Mouse (Mus musculus): ENCODE data around the gene Paqr6. TPM values are rescaled to one million over a fixed set of nuclear protein-coding genes. Genes with fewer than 3 reads are reported as not detected.

The Paqr6 gene
- polyA plus RNA-seq, 1 experiment from 2014 or later, result 2.9 TPM

- H3K27me3 ChIP-seq (replicated peaks; ENCODE audit: control insufficient read depth, insufficient read depth, low read length), result no peaks in the 10 kb centered on the region
- WGBS, result 94% methylated on average over 10 of the region's 10 CpGs
Measured at GRCm38 (mm10) chr3:88403522-88404230, 39.3 kb downstream of the Paqr6 start.

GRCm38 (mm10) chr3:88407090-88407489 is 42.7 kb downstream of the Paqr6 start:
- ATAC-seq, result peak; percentile 51; the same call in 1 of the 2 replicates
- Histone ChIP-seq H3K9ac (ENCODE audit: low read depth, low read length) (no peak overlapping the region), H3K9me3 (ENCODE audit: control insufficient read depth, low read length) (no peaks in the 10 kb centered on the region), H3K4me1 (ENCODE audit: control insufficient read depth, insufficient read depth, low read depth, low read length) (peaks cover 11% of the 10 kb centered on the region), H3K4me3 (ENCODE audit: low read length) (no peak overlapping the region), H3K27me3 (replicated peaks; ENCODE audit: control insufficient read depth, insufficient read depth, low read length) (no peaks in the 10 kb centered on the region), H3K4me2 (ENCODE audit: low read length) (no peak overlapping the region), H3K27ac (ENCODE audit: low read depth, low read length) (no peak overlapping the region), H3K36me3 (ENCODE audit: control insufficient read depth, insufficient read depth, low read length) (peaks cover 1% of the 10 kb centered on the region; the same call in 1 of the 2 replicates)
- WGBS, result 0% methylated on average over 2 of the region's 2 CpGs

More at GRCm38 (mm10) chr3:88403522-88404230, 39.3 kb downstream of the Paqr6 start:
- Histone ChIP-seq H3K36me3 (ENCODE audit: control insufficient read depth, insufficient read depth, low read length) (no peaks in the 10 kb centered on the region), H3K4me3 (ENCODE audit: low read length) (no peak overlapping the region), H3K9me3 (ENCODE audit: control insufficient read depth, low read length) (no peaks in the 10 kb centered on the region), H3K9ac (ENCODE audit: low read depth, low read length) (no peak overlapping the region), H3K4me2 (ENCODE audit: low read length) (no peak overlapping the region), H3K27ac (ENCODE audit: low read depth, low read length) (no peak overlapping the region), H3K4me1 (ENCODE audit: control insufficient read depth, insufficient read depth, low read depth, low read length) (no peaks in the 10 kb centered on the region)
- ATAC-seq, result no peak

- Histone ChIP-seq H3K9ac (ENCODE audit: low read depth, low read length) (no peak overlapping the region), H3K27me3 (replicated peaks; ENCODE audit: control insufficient read depth, insufficient read depth, low read length) (no peaks in the 10 kb centered on the region), H3K4me3 (ENCODE audit: low read length) (no peak overlapping the region), H3K36me3 (ENCODE audit: control insufficient read depth, insufficient read depth, low read length) (peaks cover 4% of the 10 kb centered on the region; the same call in 1 of the 2 replicates), H3K9me3 (ENCODE audit: control insufficient read depth, low read length) (no peaks in the 10 kb centered on the region), H3K4me1 (ENCODE audit: control insufficient read depth, insufficient read depth, low read depth, low read length) (peaks cover 11% of the 10 kb centered on the region), H3K4me2 (ENCODE audit: low read length) (no peak overlapping the region), H3K27ac (ENCODE audit: low read depth, low read length) (no peak overlapping the region)
- WGBS, result 60% methylated on average over 7 of the region's 7 CpGs
- ATAC-seq, result no peak
Measured at GRCm38 (mm10) chr3:88407529-88407928, 43.1 kb downstream of the Paqr6 start.

GRCm38 (mm10) chr3:88408953-88409352 is 44.6 kb downstream of the Paqr6 start:
- WGBS, result 71% methylated on average over 5 of the region's 5 CpGs
- H3K9ac ChIP-seq (ENCODE audit: low read depth, low read length), result peak overlapping the region; percentile 8; the same call in 1 of the 2 replicates
- H3K4me1 ChIP-seq (ENCODE audit: control insufficient read depth, insufficient read depth, low read depth, low read length), result peaks cover 11% of the 10 kb centered on the region
- no peak overlapping the region for H3K27ac ChIP-seq (ENCODE audit: low read depth, low read length)
- no peak overlapping the region for H3K4me3 ChIP-seq (ENCODE audit: low read length)
- peak overlapping the region; percentile 81 for H3K4me2 ChIP-seq (ENCODE audit: low read length)
- H3K27me3 ChIP-seq (replicated peaks; ENCODE audit: control insufficient read depth, insufficient read depth, low read length), result no peaks in the 10 kb centered on the region
- peaks cover 8% of the 10 kb centered on the region; the same call in 1 of the 2 replicates for H3K36me3 ChIP-seq (ENCODE audit: control insufficient read depth, insufficient read depth, low read length)
- no peak for ATAC-seq
- H3K9me3 ChIP-seq (ENCODE audit: control insufficient read depth, low read length), result no peaks in the 10 kb centered on the region

DNA sequence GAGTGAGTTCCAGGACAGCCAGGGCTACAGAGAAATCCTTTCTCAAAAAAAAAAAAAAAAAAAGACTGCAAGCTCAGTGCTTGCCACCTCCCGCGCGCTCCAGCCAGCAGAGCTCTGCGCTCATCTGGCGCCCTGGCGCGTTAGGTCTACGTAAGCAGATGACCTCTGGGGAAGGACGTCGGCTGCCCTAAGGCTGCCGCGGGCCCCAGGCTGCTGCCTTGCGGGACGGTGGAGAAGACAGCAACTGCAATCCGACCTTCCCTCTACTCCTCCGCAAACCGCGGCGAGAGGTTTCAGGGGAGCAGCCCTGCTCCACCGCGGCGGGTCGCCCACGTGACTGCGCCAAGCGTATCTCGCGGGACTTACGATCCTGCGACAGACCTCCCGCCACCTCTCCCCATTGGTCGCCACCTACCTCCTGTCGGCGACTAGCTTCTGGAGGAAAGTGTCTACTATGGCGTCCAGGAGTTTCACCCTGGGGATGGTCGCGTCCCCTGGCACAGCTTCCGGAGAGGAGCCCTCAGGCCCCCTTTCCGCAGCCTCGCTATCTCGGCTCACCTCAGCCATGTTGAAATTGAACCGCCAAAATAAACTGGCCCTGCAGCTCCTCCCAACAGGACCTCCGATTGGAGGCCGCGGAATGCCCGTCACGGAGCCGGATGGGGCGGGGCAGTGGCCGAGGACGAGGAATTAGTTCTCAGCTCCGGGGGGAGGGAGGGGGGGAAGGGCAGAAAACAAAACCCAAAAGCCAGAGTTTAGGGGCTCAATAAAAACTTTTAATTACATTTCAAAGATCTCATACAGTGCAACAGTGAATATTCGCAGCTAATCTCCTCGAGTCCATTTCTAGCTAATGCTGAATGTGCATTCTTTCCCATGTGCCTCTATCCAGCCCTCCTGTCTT is 45.6 kb downstream of the Paqr6 start, which contains the start of gene Pmf1:
TSS of gene Pmf1 (minus strand) at position 591 of the 904 bp plus-strand sequence.
- ATAC-seq, result peak; percentile 92
- Histone ChIP-seq H3K27ac (ENCODE audit: low read depth, low read length) (peak within 1 kb of the TSS; percentile 84), H3K9ac (ENCODE audit: low read depth, low read length) (peak within 1 kb of the TSS; percentile 79), H3K27me3 (replicated peaks; ENCODE audit: control insufficient read depth, insufficient read depth, low read length) (no peaks in the 10 kb centered on the region), H3K9me3 (ENCODE audit: control insufficient read depth, low read length) (no peaks in the 10 kb centered on the region), H3K4me1 (ENCODE audit: control insufficient read depth, insufficient read depth, low read depth, low read length) (peaks cover 11% of the 10 kb centered on the region), H3K36me3 (ENCODE audit: control insufficient read depth, insufficient read depth, low read length) (peaks cover 14% of the 10 kb centered on the region; the same call in 1 of the 2 replicates), H3K4me3 (ENCODE audit: low read length) (peak within 1 kb of the TSS; percentile 64), H3K4me2 (ENCODE audit: low read length) (peak within 1 kb of the TSS; percentile 81)
- under 1% methylated on average over 54 of the region's 54 CpGs for WGBS

GRCm38 (mm10) chr3:88410645-88411031 is 46.3 kb downstream of the Paqr6 start:
- H3K9ac ChIP-seq (ENCODE audit: low read depth, low read length), result peak overlapping the region; percentile 79
- WGBS, result 25% methylated on average over 7 of the region's 7 CpGs
- peak overlapping the region; percentile 37 for H3K27ac ChIP-seq (ENCODE audit: low read depth, low read length)

DNA sequence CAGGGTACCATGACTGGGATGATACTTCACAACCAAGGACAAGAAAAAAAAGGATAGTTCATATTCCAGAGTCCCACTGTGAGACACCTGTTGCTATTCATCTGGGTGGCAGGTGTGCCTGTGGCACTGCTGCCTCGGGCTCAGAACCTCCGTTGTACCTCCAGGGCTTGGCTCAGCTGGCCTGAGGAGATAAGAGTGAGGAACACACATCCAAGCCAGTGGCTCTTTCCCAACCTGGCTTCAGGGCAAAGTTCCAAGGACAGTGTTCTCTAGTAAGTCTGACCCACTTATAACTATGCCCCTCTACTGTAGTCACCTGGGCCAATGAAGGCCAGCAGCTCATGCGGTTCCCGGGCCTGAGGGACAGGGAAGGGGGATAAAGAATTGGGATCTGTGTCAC is 47.3 kb downstream of the Paqr6 start:
- Histone ChIP-seq H3K4me1 (ENCODE audit: control insufficient read depth, insufficient read depth, low read depth, low read length) (peaks cover 11% of the 10 kb centered on the region), H3K9ac (ENCODE audit: low read depth, low read length) (no peak overlapping the region), H3K4me2 (ENCODE audit: low read length) (no peak overlapping the region), H3K36me3 (ENCODE audit: control insufficient read depth, insufficient read depth, low read length) (peaks cover 14% of the 10 kb centered on the region; the same call in 1 of the 2 replicates), H3K27ac (ENCODE audit: low read depth, low read length) (no peak overlapping the region), H3K4me3 (ENCODE audit: low read length) (no peak overlapping the region), H3K9me3 (ENCODE audit: control insufficient read depth, low read length) (no peaks in the 10 kb centered on the region), H3K27me3 (replicated peaks; ENCODE audit: control insufficient read depth, insufficient read depth, low read length) (no peaks in the 10 kb centered on the region)
- WGBS, result 91% methylated on average over 4 of the region's 4 CpGs
- no peak for ATAC-seq

More at GRCm38 (mm10) chr3:88410645-88411031, 46.3 kb downstream of the Paqr6 start:
- no peaks in the 10 kb centered on the region for H3K27me3 ChIP-seq (replicated peaks; ENCODE audit: control insufficient read depth, insufficient read depth, low read length)
- no peak for ATAC-seq
- H3K36me3 ChIP-seq (ENCODE audit: control insufficient read depth, insufficient read depth, low read length), result peaks cover 14% of the 10 kb centered on the region; the same call in 1 of the 2 replicates
- H3K4me1 ChIP-seq (ENCODE audit: control insufficient read depth, insufficient read depth, low read depth, low read length), result peaks cover 11% of the 10 kb centered on the region
- peak overlapping the region; percentile 81 for H3K4me2 ChIP-seq (ENCODE audit: low read length)
- H3K4me3 ChIP-seq (ENCODE audit: low read length), result peak overlapping the region; percentile 64
- H3K9me3 ChIP-seq (ENCODE audit: control insufficient read depth, low read length), result no peaks in the 10 kb centered on the region

DNA sequence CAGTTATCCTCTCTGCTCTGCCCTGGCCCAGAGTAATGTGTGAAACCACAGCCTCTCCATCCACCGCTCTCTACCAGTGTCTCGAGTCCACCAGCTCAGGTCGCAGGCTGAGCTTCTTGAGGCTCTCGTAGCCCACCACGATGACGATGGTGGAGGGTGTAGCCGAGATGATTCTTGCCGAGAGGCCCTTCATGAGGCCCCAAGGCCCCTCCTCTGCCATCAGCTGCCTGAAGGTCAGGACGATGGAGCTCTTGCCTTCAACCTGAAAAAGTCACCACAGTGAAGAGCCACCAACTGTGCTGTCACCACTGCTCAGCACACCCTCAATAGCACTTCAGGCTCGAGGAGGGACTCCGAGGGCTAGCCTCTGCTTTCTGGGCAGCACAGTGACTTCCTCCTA is 48.3 kb downstream of the Paqr6 start:
- Histone ChIP-seq H3K4me3 (ENCODE audit: low read length) (no peak overlapping the region), H3K27me3 (replicated peaks; ENCODE audit: control insufficient read depth, insufficient read depth, low read length) (no peaks in the 10 kb centered on the region), H3K27ac (ENCODE audit: low read depth, low read length) (no peak overlapping the region), H3K4me1 (ENCODE audit: control insufficient read depth, insufficient read depth, low read depth, low read length) (peaks cover 11% of the 10 kb centered on the region), H3K4me2 (ENCODE audit: low read length) (no peak overlapping the region), H3K36me3 (ENCODE audit: control insufficient read depth, insufficient read depth, low read length) (peaks cover 14% of the 10 kb centered on the region; the same call in 1 of the 2 replicates), H3K9ac (ENCODE audit: low read depth, low read length) (no peak overlapping the region), H3K9me3 (ENCODE audit: control insufficient read depth, low read length) (no peaks in the 10 kb centered on the region)
- ATAC-seq, result no peak
- 91% methylated on average over 11 of the region's 11 CpGs for WGBS

DNA sequence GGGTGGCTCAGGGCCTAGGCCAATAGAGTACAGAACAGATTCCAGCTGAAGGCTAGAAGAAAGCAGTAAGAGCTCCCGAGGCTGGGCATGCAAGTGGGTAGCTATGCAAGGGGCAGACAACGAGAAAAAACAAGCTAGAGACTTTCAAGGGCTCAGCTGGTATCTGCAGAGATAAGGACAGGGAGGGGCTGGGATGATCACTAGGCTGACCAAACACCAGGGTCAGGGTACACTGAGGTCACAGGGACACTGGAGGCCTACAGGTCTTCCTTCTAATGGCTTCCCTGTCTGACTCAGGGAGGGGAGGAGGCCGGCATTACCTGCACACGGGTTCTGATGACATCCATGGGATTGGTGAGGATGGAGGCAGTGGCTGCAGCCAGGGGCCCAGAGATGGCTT is 51.3 kb downstream of the Paqr6 start:
- WGBS, result 86% methylated on average over 4 of the region's 4 CpGs
- H3K4me1 ChIP-seq (ENCODE audit: control insufficient read depth, insufficient read depth, low read depth, low read length), result peaks cover 4% of the 10 kb centered on the region
- peaks cover 24% of the 10 kb centered on the region; the same call in 1 of the 2 replicates for H3K36me3 ChIP-seq (ENCODE audit: control insufficient read depth, insufficient read depth, low read length)
- H3K4me2 ChIP-seq (ENCODE audit: low read length), result no peak overlapping the region
- no peaks in the 10 kb centered on the region for H3K27me3 ChIP-seq (replicated peaks; ENCODE audit: control insufficient read depth, insufficient read depth, low read length)
- no peak overlapping the region for H3K9ac ChIP-seq (ENCODE audit: low read depth, low read length)
- H3K9me3 ChIP-seq (ENCODE audit: control insufficient read depth, low read length), result no peaks in the 10 kb centered on the region
- no peak overlapping the region for H3K27ac ChIP-seq (ENCODE audit: low read depth, low read length)
- H3K4me3 ChIP-seq (ENCODE audit: low read length), result no peak overlapping the region
- ATAC-seq, result no peak
